Mouse (Mus musculus) stomach, embryonic 16.5 days (tissue): ENCODE data around the gene H2-T24. TPM values are rescaled to one million over a fixed set of nuclear protein-coding genes. Genes with fewer than 3 reads are reported as not detected.

Source experiments
- ATAC-seq: fragments of 200-750 bp; cut with Nextera tagmentation; 2 replicates; pipeline ENCODE4 v1.8.0; 2017; ENCODE audit warnings: moderate number of reproducible peaks, moderate TSS enrichment; ENCODE audit not compliant: insufficient read depth, low FRiP score
- H3K27ac ChIP-seq: fragments of 300-500 bp; sonication (generic); 2 replicates; pipeline ENCODE4 v1.5.1; 2014; ENCODE audit warnings: low read length
- H3K27me3 ChIP-seq: fragments of 300-500 bp; sonication (generic); 2 replicates; pipeline ENCODE4 v1.6.1; 2014; ENCODE audit warnings: low read length, control low read depth, mixed read lengths; ENCODE audit not compliant: control insufficient read depth, insufficient read depth
- H3K36me3 ChIP-seq: fragments of 300-500 bp; sonication (generic); 2 replicates; pipeline ENCODE4 v1.6.1; 2014; ENCODE audit warnings: low read length; ENCODE audit not compliant: control insufficient read depth, insufficient read depth
- H3K4me1 ChIP-seq: fragments of 300-500 bp; sonication (generic); 2 replicates; pipeline ENCODE4 v1.6.1; 2014; ENCODE audit warnings: low read length, control low read depth, mixed read lengths; ENCODE audit not compliant: control insufficient read depth, insufficient read depth
- H3K4me2 ChIP-seq: fragments of 300-500 bp; sonication (generic); 2 replicates; pipeline ENCODE4 v1.6.1; 2014; ENCODE audit warnings: low read depth, low read length, mixed read lengths
- H3K4me3 ChIP-seq: fragments of 300-500 bp; sonication (generic); replicated peaks from 2 replicates; pipeline ENCODE4 v1.5.1; 2014; ENCODE audit warnings: mild to moderate bottlenecking, low read length
- H3K9ac ChIP-seq: fragments of 300-500 bp; sonication (generic); 2 replicates; pipeline ENCODE4 v1.6.1; 2014; ENCODE audit warnings: low read length
- H3K9me3 ChIP-seq: fragments of 300-500 bp; sonication (generic); replicated peaks from 2 replicates; pipeline ENCODE4 v1.6.1; 2016; ENCODE audit warnings: low read length, control low read depth; ENCODE audit not compliant: control insufficient read depth
- WGBS: fragments of 180-500 bp; shearing (Covaris S2); extraction: QIAGEN DNeasy Blood & Tissue Kit; methylation state at CpG from one replicate; pipeline ENCODE4 v1.1.7; 2014; 5-methylcytosine and 5-hydroxymethylcytosine counted together
- polyA plus RNA-seq: library from polyadenylated mRNA; unstranded; fragments of >200 nt; fragmentation: Nextera tagmentation; extraction: Ambion mirVana; gene quantifications from 2 replicates; pipeline ENCODE4 v1.2.1, GENCODE M21; 2015

Gene H2-T24
- polyA plus RNA-seq, 1 experiment from 2014 or later: 2.7 TPM

- Histone ChIP-seq H3K4me3 (peak within 1 kb of the TSS; percentile 99), H3K36me3 (peaks cover 7% of the 10 kb centered on the region; the same call in 1 of the 2 replicates), H3K27ac (peak within 1 kb of the TSS; percentile 96), H3K4me1 (peaks cover 18% of the 10 kb centered on the region), H3K27me3 (no peaks in the 10 kb centered on the region), H3K4me2 (peak within 1 kb of the TSS; percentile 89), H3K9me3 (no peaks in the 10 kb centered on the region), H3K9ac (peak within 1 kb of the TSS; percentile 91)
- peak; percentile 88 for ATAC-seq
- WGBS: under 1% methylated on average over 102 of the region's 109 CpGs
Measured at GRCm38 (mm10) chr17:35979401-35980362, 40.7 kb downstream of the H2-T24 start, which contains the start of the genes Gnl1 and Prr3. Gnl1 (plus strand) TSS chr17:35979851. Prr3 (minus strand) TSS chr17:35980236.

- under 1% methylated on average over 41 of the region's 41 CpGs for WGBS
- H3K9ac ChIP-seq: peak overlapping the region; percentile 91
Measured at GRCm38 (mm10) chr17:35978811-35979400, 41.5 kb downstream of the H2-T24 start.

GRCm38 (mm10) chr17:35972131-35972530 lies 48.2 kb downstream of the H2-T24 start:
- Histone ChIP-seq H3K36me3 (no peaks in the 10 kb centered on the region), H3K4me1 (peaks cover 14% of the 10 kb centered on the region), H3K9me3 (no peaks in the 10 kb centered on the region), H3K27ac (no peak overlapping the region), H3K9ac (no peak overlapping the region), H3K4me2 (no peak overlapping the region), H3K4me3 (no peak overlapping the region), H3K27me3 (no peaks in the 10 kb centered on the region)
- WGBS: 73% methylated on average over 1 of the region's 1 CpGs
- no peak for ATAC-seq

More at GRCm38 (mm10) chr17:35978811-35979400, 41.5 kb downstream of the H2-T24 start:
- Histone ChIP-seq H3K4me1 (peaks cover 18% of the 10 kb centered on the region), H3K27ac (peak overlapping the region; percentile 96), H3K36me3 (peaks cover 5% of the 10 kb centered on the region; the same call in 1 of the 2 replicates), H3K27me3 (no peaks in the 10 kb centered on the region), H3K9me3 (no peaks in the 10 kb centered on the region), H3K4me2 (peak overlapping the region; percentile 89), H3K4me3 (peak overlapping the region; percentile 99)
- ATAC-seq: peak; percentile 63

- Histone ChIP-seq H3K4me1 (peaks cover 14% of the 10 kb centered on the region), H3K9ac (peak within 1 kb of the TSS; percentile 86), H3K9me3 (no peaks in the 10 kb centered on the region), H3K4me2 (peak within 1 kb of the TSS; percentile 72), H3K27me3 (no peaks in the 10 kb centered on the region), H3K36me3 (no peaks in the 10 kb centered on the region), H3K4me3 (peak within 1 kb of the TSS; percentile 75), H3K27ac (peak within 1 kb of the TSS; percentile 82)
- under 1% methylated on average over 68 of the region's 68 CpGs for WGBS
- ATAC-seq: peak; percentile 99
Measured at GRCm38 (mm10) chr17:35969418-35970389, 50.7 kb downstream of the H2-T24 start, which contains the start of gene Abcf1. Abcf1 (minus strand) TSS chr17:35969761.

- no peak overlapping the region for H3K9ac ChIP-seq
- no peak overlapping the region for H3K4me3 ChIP-seq
- H3K9me3 ChIP-seq: no peaks in the 10 kb centered on the region
- peaks cover 14% of the 10 kb centered on the region for H3K4me1 ChIP-seq
- H3K27me3 ChIP-seq: no peaks in the 10 kb centered on the region
- peaks cover 12% of the 10 kb centered on the region; the same call in 1 of the 2 replicates for H3K36me3 ChIP-seq
- ATAC-seq: no peak
- H3K4me2 ChIP-seq: no peak overlapping the region
- WGBS: 93% methylated on average over 2 of the region's 2 CpGs
- H3K27ac ChIP-seq: no peak overlapping the region
Measured at GRCm38 (mm10) chr17:35967621-35968020, 52.7 kb downstream of the H2-T24 start.

- Histone ChIP-seq H3K4me3 (no peak overlapping the region), H3K9ac (no peak overlapping the region), H3K27ac (no peak overlapping the region), H3K9me3 (no peaks in the 10 kb centered on the region), H3K27me3 (no peaks in the 10 kb centered on the region), H3K4me1 (no peaks in the 10 kb centered on the region), H3K36me3 (peaks cover 26% of the 10 kb centered on the region), H3K4me2 (no peak overlapping the region)
- 90% methylated on average over 10 of the region's 10 CpGs for WGBS
- no peak for ATAC-seq
Measured at GRCm38 (mm10) chr17:35963279-35963678, 57.1 kb downstream of the H2-T24 start.

GRCm38 (mm10) chr17:35958533-35959223 lies 61.7 kb downstream of the H2-T24 start:
- no peak overlapping the region for H3K9ac ChIP-seq
- no peaks in the 10 kb centered on the region for H3K9me3 ChIP-seq
- no peak for ATAC-seq
- no peak overlapping the region for H3K4me3 ChIP-seq
- peaks cover 35% of the 10 kb centered on the region for H3K36me3 ChIP-seq
- 95% methylated on average over 15 of the region's 15 CpGs for WGBS
- no peaks in the 10 kb centered on the region for H3K4me1 ChIP-seq
- H3K27ac ChIP-seq: no peak overlapping the region
- H3K27me3 ChIP-seq: no peaks in the 10 kb centered on the region
- H3K4me2 ChIP-seq: no peak overlapping the region
